Mouse (Mus musculus) ES-E14 (cell line): ENCODE data around the gene Tbxas1.

Experiments
- MAFK ChIP-seq: IDR thresholded peaks from 2 replicates; pipeline ENCODE4 v1.6.1; 2014; ENCODE audit warnings: mild to moderate bottlenecking, low read depth, low read length, inconsistent platforms; ENCODE audit not compliant: insufficient read depth
- ZC3H11A ChIP-seq: IDR thresholded peaks from 2 replicates; pipeline ENCODE4 v1.6.1; 2012; ENCODE audit warnings: low read depth, mild to moderate bottlenecking, inconsistent platforms, low read length, borderline replicate concordance

DNA sequence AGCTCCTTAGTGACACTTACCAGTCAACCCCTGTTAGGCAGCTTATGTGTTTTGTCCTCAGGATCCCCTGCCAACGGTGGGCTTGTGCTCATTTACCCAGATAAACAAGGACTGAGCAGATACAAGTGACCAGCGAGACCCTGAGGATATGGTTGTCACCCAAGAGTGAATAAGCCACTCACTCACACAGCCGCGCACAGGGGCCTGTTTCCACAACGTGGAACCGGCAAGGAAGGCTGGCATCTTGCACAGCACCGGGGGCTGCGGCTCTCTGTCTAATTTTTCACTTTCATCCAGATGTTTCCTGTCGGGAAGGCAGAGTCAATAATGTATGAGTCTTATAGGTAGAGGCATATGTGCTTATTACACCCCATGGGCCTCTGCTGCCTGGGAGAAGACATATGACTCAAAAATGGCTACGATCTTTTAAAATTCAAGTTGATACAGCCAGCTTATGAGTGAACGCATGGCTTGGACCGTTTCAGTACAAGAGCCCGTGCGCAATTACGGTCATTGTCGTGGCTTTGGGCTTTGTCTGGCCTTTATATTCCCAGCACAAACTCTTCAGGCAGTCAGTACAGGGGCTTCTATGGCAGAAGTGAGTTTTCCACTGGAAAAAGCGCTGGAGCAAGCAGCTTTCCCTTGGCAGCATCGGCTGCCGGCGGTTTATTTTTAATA lies 130.2 kb downstream of the Tbxas1 start:
- TF ChIP-seq ZC3H11A (no peak), MAFK (no peak)
